Mouse (Mus musculus): Measurements from ENCODE around the gene Ppm1l. TPM values are rescaled to one million over a fixed set of nuclear protein-coding genes. Genes with fewer than 3 reads are reported as not detected.
"Not testable (repeated sequence)": the region's sequence is repeated elsewhere in the genome, so short reads cannot be mapped to it uniquely, and the experiment has no call there.

Gene Ppm1l
- polyA plus RNA-seq, 1 experiment from 2014 or later, result 6.3 TPM

DNA sequence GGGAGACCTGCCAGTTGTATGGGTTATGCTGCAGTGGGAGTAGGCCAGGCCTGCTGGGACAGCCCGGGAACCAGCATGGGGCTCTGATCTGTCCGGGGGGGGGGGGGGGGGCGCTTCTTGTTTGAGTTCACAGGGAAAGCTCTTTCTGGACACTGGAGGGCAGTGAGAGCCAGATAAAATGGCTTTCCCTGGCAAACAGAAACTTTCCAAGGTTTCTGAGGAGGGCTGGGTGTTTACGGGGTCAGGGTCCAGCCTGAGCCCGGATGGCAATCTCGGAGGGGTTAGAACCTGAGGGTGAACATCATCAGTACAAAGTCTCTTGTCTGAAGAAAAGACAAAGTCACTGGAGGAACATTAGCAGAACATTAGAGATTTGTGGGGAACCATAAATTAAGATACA is 246.7 kb downstream of the Ppm1l start:
- Histone ChIP-seq H3K4me3 (ENCODE audit: low read depth, low read length) (no peak overlapping the region), H3K9me3 (ENCODE audit: low read depth, low read length) (no peaks in the 10 kb centered on the region), H3K27me3 (ENCODE audit: insufficient read depth, low read length) (no peaks in the 10 kb centered on the region), H3K27ac (ENCODE audit: low read depth) (no peak overlapping the region), H3K36me3 (ENCODE audit: insufficient read depth) (no peaks in the 10 kb centered on the region), H3K4me2 (no peak overlapping the region), H3K4me1 (ENCODE audit: insufficient read depth) (0 out of 2 replicates have a peak, but pooled peaks cover 3% of the 10 kb centered on the region), H3K9ac (no peak overlapping the region)
- 78% methylated on average over 4 of the region's 6 CpGs for WGBS
- no peak for ATAC-seq (ENCODE audit: insufficient read depth)
- no peak for DNase-seq
- TF ChIP-seq CTCF (IDR thresholded peaks at IDR 0.05; ENCODE audit: low read depth), result no peak

DNA sequence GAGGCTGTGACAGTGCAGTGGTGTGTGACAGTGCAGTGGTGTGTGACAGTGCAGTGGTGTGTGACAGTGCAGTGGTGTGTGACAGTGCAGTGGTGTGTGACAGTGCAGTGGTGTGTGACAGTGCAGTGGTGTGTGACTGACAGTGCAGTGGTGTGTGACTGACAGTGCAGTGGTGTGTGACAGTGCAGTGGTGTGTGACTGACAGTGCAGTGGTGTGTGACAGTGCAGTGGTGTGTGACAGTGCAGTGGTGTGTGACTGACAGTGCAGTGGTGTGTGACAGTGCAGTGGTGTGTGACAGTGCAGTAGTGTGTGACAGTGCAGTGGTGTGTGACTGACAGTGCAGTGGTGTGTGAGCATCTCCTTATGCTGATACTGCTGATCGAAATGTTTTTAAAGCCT is 248.9 kb downstream of the Ppm1l start:
- 80% methylated on average over 1 of the region's 1 CpGs for WGBS
- H3K27ac ChIP-seq (ENCODE audit: low read depth); ATAC-seq (ENCODE audit: insufficient read depth); H3K27me3 ChIP-seq (ENCODE audit: insufficient read depth, low read length); H3K9ac ChIP-seq; H3K4me3 ChIP-seq (ENCODE audit: low read depth, low read length); H3K4me1 ChIP-seq (ENCODE audit: insufficient read depth); DNase-seq; H3K9me3 ChIP-seq (ENCODE audit: low read depth, low read length); H3K36me3 ChIP-seq (ENCODE audit: insufficient read depth); H3K4me2 ChIP-seq: not testable (repeated sequence)

DNA sequence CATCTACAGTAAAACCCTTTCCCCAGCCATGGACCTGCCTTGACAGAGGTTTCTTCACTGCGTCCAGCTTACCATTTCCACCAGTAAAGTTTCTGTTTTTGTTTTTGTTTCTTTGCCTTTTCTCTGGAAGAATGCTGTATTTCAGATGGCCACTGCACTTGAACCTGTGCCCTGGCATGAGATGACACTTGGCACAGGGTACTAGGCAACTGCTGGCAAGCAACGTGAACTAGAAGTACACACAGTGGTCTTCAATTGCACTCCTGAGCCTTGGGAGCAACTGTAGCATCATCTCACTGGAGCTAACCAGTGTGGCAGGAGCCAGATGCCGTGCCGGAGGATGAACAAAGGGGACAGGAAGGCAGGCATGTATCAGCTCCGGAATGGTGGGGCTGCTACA is 255.9 kb downstream of the Ppm1l start:
- no peak for TF ChIP-seq CTCF (IDR thresholded peaks at IDR 0.05; ENCODE audit: low read depth)
- no peak overlapping the region for H3K4me3 ChIP-seq (ENCODE audit: low read depth, low read length)
- ATAC-seq (ENCODE audit: insufficient read depth), result no peak
- no peak overlapping the region for H3K4me2 ChIP-seq
- no peak overlapping the region for H3K9ac ChIP-seq
- no peaks in the 10 kb centered on the region for H3K9me3 ChIP-seq (ENCODE audit: low read depth, low read length)
- whole genome bisulfite sequencing, result 88% methylated on average over 5 of the region's 5 CpGs
- no peaks in the 10 kb centered on the region for H3K27me3 ChIP-seq (ENCODE audit: insufficient read depth, low read length)
- H3K4me1 ChIP-seq (ENCODE audit: insufficient read depth), result no peaks in the 10 kb centered on the region
- H3K36me3 ChIP-seq (ENCODE audit: insufficient read depth), result peaks cover 13% of the 10 kb centered on the region
- H3K27ac ChIP-seq (ENCODE audit: low read depth), result no peak overlapping the region
- no peak for DNase-seq

DNA sequence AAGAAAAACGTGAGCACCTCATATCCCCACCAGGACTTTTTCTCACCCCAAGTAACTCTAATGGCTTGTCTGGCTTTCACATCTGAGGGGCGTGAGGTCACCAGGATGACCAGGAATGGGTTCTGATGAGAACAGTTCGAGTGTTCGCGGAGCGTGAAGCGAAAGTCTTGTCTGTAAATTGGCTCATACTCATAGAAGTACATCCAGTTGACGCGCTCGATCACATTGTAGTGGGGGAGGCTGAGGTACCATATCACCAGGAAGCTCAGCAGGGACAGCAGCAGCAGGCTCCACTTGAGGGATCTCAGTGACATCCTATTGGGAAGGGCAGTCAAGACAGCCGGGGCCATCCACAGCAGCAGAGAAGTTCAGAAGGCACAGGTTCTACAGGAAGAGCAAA is 258.9 kb downstream of the Ppm1l start:
- no peak overlapping the region for H3K9ac ChIP-seq
- no peak for TF ChIP-seq CTCF (IDR thresholded peaks at IDR 0.05; ENCODE audit: low read depth)
- no peaks in the 10 kb centered on the region for H3K27me3 ChIP-seq (ENCODE audit: insufficient read depth, low read length)
- no peak overlapping the region for H3K4me2 ChIP-seq
- H3K4me3 ChIP-seq (ENCODE audit: low read depth, low read length), result no peak overlapping the region
- no peaks in the 10 kb centered on the region for H3K9me3 ChIP-seq (ENCODE audit: low read depth, low read length)
- H3K36me3 ChIP-seq (ENCODE audit: insufficient read depth), result peaks cover 22% of the 10 kb centered on the region
- 90% methylated on average over 11 of the region's 11 CpGs for WGBS
- DNase-seq (no peak), ATAC-seq (ENCODE audit: insufficient read depth) (no peak)
- H3K4me1 ChIP-seq (ENCODE audit: insufficient read depth), result no peaks in the 10 kb centered on the region
- H3K27ac ChIP-seq (ENCODE audit: low read depth), result no peak overlapping the region

DNA sequence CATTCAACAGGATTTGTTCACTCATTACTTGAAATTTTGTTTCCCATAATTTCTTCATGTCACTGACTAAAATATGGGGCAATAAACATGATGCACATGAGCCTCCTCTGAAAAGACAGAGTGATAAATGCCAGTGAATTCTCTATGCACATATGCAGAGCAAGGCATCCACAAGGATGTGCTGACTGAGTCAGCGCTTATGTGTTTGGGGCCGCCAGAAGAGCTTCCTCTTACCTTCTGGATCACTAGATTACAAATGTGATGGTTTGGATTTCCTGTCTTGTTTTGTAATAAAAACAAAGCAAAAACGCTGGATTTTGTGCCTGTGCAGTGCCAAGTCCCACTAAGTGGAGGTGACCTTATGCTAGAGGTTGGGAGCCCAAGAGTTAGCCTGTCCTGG is 260.1 kb downstream of the Ppm1l start:
- WGBS, result 74% methylated on average over 3 of the region's 3 CpGs
- no peaks in the 10 kb centered on the region for H3K4me1 ChIP-seq (ENCODE audit: insufficient read depth)
- DNase-seq, result no peak

DNA sequence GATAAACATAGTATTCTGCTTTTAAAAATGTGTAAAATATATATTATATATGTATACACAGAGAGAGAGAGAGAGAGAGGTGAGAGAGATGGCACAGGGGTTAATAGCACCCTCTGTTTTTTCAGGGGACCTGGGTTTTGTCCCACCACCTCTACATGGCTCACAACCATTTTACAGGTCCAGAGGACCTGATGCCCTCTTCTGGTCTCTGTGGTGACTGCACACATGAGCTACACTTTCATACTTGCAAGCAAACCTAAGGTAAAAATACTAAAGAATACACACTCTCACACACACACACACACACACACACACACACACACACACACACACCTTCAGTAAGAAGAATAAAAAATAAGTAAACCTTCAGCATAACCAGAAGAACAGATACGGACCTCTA is 262.1 kb downstream of the Ppm1l start:
- H3K36me3 ChIP-seq (ENCODE audit: insufficient read depth), result peaks cover 17% of the 10 kb centered on the region
- WGBS, result 85% methylated on average over 1 of the region's 1 CpGs
- ATAC-seq (ENCODE audit: insufficient read depth) (no peak), DNase-seq (no peak)
- H3K27me3 ChIP-seq (ENCODE audit: insufficient read depth, low read length), result no peaks in the 10 kb centered on the region
- no peak overlapping the region for H3K4me2 ChIP-seq
- H3K4me3 ChIP-seq (ENCODE audit: low read depth, low read length), result no peak overlapping the region
- no peak overlapping the region for H3K27ac ChIP-seq (ENCODE audit: low read depth)
- H3K4me1 ChIP-seq (ENCODE audit: insufficient read depth), result no peaks in the 10 kb centered on the region
- no peaks in the 10 kb centered on the region for H3K9me3 ChIP-seq (ENCODE audit: low read depth, low read length)
- no peak overlapping the region for H3K9ac ChIP-seq
- TF ChIP-seq CTCF (IDR thresholded peaks at IDR 0.05; ENCODE audit: low read depth), result peak; percentile 41

More for the DNA sequence above, 260.1 kb downstream of the Ppm1l start:
- Histone ChIP-seq H3K27ac (ENCODE audit: low read depth) (no peak overlapping the region), H3K9ac (no peak overlapping the region), H3K9me3 (ENCODE audit: low read depth, low read length) (no peaks in the 10 kb centered on the region), H3K4me3 (ENCODE audit: low read depth, low read length) (no peak overlapping the region), H3K4me2 (no peak overlapping the region), H3K36me3 (ENCODE audit: insufficient read depth) (peaks cover 22% of the 10 kb centered on the region), H3K27me3 (ENCODE audit: insufficient read depth, low read length) (no peaks in the 10 kb centered on the region)
- no peak for TF ChIP-seq CTCF (IDR thresholded peaks at IDR 0.05; ENCODE audit: low read depth)
- no peak for ATAC-seq (ENCODE audit: insufficient read depth)

DNA sequence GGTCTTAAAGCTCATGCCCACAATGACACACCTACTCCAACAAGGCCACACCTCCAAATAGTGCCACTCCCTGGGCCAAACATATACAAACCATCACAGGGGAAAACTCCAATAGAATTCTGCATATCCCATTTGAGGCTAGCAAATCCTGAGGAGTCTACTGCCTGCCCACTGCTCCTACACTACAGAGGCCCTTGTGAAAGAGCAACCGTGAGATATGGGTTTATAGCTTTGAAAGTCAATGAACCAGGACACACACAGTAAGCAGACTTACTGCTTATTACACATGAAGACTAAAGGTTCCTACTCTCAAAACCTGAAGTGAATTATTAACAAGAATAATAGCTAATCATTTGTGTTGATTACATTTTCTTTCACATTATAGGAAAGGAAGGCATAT is 267.1 kb downstream of the Ppm1l start:
- DNase-seq (no peak), ATAC-seq (ENCODE audit: insufficient read depth) (no peak)
- no peaks in the 10 kb centered on the region for H3K27me3 ChIP-seq (ENCODE audit: insufficient read depth, low read length)
- WGBS, result 83% methylated on average over 1 of the region's 1 CpGs
- H3K4me2 ChIP-seq, result no peak overlapping the region
- 0 out of 2 replicates have a peak, but pooled peaks cover 4% of the 10 kb centered on the region for H3K4me1 ChIP-seq (ENCODE audit: insufficient read depth)
- no peaks in the 10 kb centered on the region for H3K9me3 ChIP-seq (ENCODE audit: low read depth, low read length)
- H3K4me3 ChIP-seq (ENCODE audit: low read depth, low read length), result no peak overlapping the region
- no peak overlapping the region for H3K9ac ChIP-seq
- no peak for TF ChIP-seq CTCF (IDR thresholded peaks at IDR 0.05; ENCODE audit: low read depth)
- H3K36me3 ChIP-seq (ENCODE audit: insufficient read depth), result no peaks in the 10 kb centered on the region
- H3K27ac ChIP-seq (ENCODE audit: low read depth), result no peak overlapping the region

Data from lung, embryonic 14.5 days (tissue).